Mouse (Mus musculus) c-Kit-positive CD71-positive TER-119-negative erythroid progenitor cells, embryonic 14.5 days (primary cell): ENCODE measurements around the gene Sp4.

Source experiments
- DNase-seq: peaks from one replicate; pipeline ENCODE4 v3.0.0-alpha.2; 2013; ENCODE audit warnings: low read depth

Sp4 gene

GRCm38 (mm10) chr12:118264905-118265304, 36.3 kb downstream of the Sp4 start:
- no peak for DNase-seq

GRCm38 (mm10) chr12:118263878-118264277, 37.4 kb downstream of the Sp4 start:
- no peak for DNase-seq

- no peak for DNase-seq
Measured at GRCm38 (mm10) chr12:118255292-118255782, 45.9 kb downstream of the Sp4 start.

- DNase-seq, result no peak
Measured at GRCm38 (mm10) chr12:118221182-118221581, 80.1 kb downstream of the Sp4 start.

GRCm38 (mm10) chr12:118220062-118220461, 81.2 kb downstream of the Sp4 start:
- DNase-seq, result no peak

GRCm38 (mm10) chr12:118212163-118212562, 89.1 kb downstream of the Sp4 start:
- no peak for DNase-seq

- DNase-seq, result peak; percentile 34
Measured at GRCm38 (mm10) chr12:118198386-118199093, 102.7 kb downstream of the Sp4 start, which contains the start of gene Dnah11. Gene Dnah11, minus strand, starts transcription at chr12:118199043.

- no peak for DNase-seq
Measured at GRCm38 (mm10) chr12:118196583-118196982, 104.7 kb downstream of the Sp4 start.

- no peak for DNase-seq
Measured at GRCm38 (mm10) chr12:118189535-118189934, 111.7 kb downstream of the Sp4 start.

GRCm38 (mm10) chr12:118187663-118188062, 113.6 kb downstream of the Sp4 start:
- DNase-seq, result no peak

GRCm38 (mm10) chr12:118186881-118187489, 114.3 kb downstream of the Sp4 start:
- DNase-seq, result no peak

GRCm38 (mm10) chr12:118186120-118186880, 114.9 kb downstream of the Sp4 start:
- DNase-seq, result no peak
